Comparison of ENCODE assay signal across 24 mouse cellular contexts in genomic region chr5:25475789-25476188, GRCm38 (mm10). TPM values are rescaled to one million over a fixed set of nuclear protein-coding genes. Genes with fewer than 3 reads are reported as not detected.
A peak's percentile ranks its signal among the peaks of the same experiment; 100 is the strongest.
DNase-seq lines count a peak whose midpoint lies in the region; ATAC-seq and TF ChIP-seq lines count a peak whose summit lies in the region.
"Had no signal": no experiment of that assay in that cellular context is flagged by ENCODE, and none has a peak within 500 bp of the region (broad histone marks: within the 10 kb centered on the region; RNA-seq: fewer than 3 reads in every experiment).

No protein-coding gene starts in this region.

- ATAC-seq in liver, embryonic 12.5 days: 0 out of 2 replicates have a peak, but pooled peaks have one; percentile 27
- ATAC-seq in liver, postnatal 0 days: no peak
- peak; percentile 70 for ATAC-seq in megakaryocyte, adult 5-6 weeks (ENCODE audit: poor library complexity, severe bottlenecking)
- no peak for ATAC-seq in CD4-positive, CD25-positive, alpha-beta regulatory T cell, adult 4 months
- ATAC-seq: activated CD4-positive, CD25-positive, alpha-beta regulatory T cell, adult 4 months; forebrain, embryonic 13.5 days; Patski had no signal

- no peaks in the 10 kb centered on the region for H3K27me3 ChIP-seq in liver, embryonic 12.5 days (replicated peaks)
- no peaks in the 10 kb centered on the region for H3K27me3 ChIP-seq in liver, postnatal 0 days (ENCODE audit: insufficient read depth, low read length)
- H3K27me3 ChIP-seq: forebrain, embryonic 13.5 days; heart, embryonic 15.5 days; hindbrain, embryonic 13.5 days; Patski had no signal

- H3K9ac ChIP-seq in liver, embryonic 12.5 days: no peak overlapping the region
- H3K9ac ChIP-seq in liver, postnatal 0 days (replicated peaks): no peak overlapping the region
- H3K9ac ChIP-seq: forebrain, embryonic 13.5 days; heart, embryonic 15.5 days; hindbrain, embryonic 13.5 days had no signal

- H3K27ac ChIP-seq in liver, embryonic 12.5 days: no peak overlapping the region
- H3K27ac ChIP-seq in liver, postnatal 0 days (ENCODE audit: low read depth): no peak overlapping the region
- H3K27ac ChIP-seq: embryonic facial prominence, embryonic 10.5 days; forebrain, embryonic 13.5 days; heart, adult 2 months; heart, embryonic 15.5 days; hindbrain, embryonic 13.5 days had no signal

- WGBS in liver, embryonic 12.5 days (ENCODE audit: insufficient replicate concordance): 52% methylated on average over 2 of the region's 2 CpGs
- 61% methylated on average over 2 of the region's 2 CpGs for WGBS in liver, postnatal 0 days (ENCODE audit: insufficient replicate concordance)

- H3K36me3 ChIP-seq in liver, embryonic 12.5 days: no peaks in the 10 kb centered on the region
- H3K36me3 ChIP-seq in liver, postnatal 0 days (replicated peaks; ENCODE audit: insufficient read depth, low read length): no peaks in the 10 kb centered on the region
- H3K36me3 ChIP-seq: embryonic facial prominence, embryonic 10.5 days; G1E; heart, embryonic 15.5 days; hindbrain, embryonic 13.5 days had no signal

- H3K4me1 ChIP-seq in liver, embryonic 12.5 days: peaks cover 59% of the 10 kb centered on the region
- H3K4me1 ChIP-seq in liver, postnatal 0 days (ENCODE audit: insufficient read depth): no peaks in the 10 kb centered on the region

- H3K4me3 ChIP-seq in liver, embryonic 12.5 days: no peak overlapping the region
- no peak overlapping the region for H3K4me3 ChIP-seq in liver, postnatal 0 days (ENCODE audit: low read depth, low read length)
- H3K4me3 ChIP-seq: embryonic facial prominence, embryonic 10.5 days; forebrain, embryonic 13.5 days; heart, adult 2 months; heart, embryonic 15.5 days; hindbrain, embryonic 13.5 days had no signal

- no peak for TF ChIP-seq EP300 in liver, postnatal 0 days (IDR thresholded peaks at IDR 0.05; ENCODE audit: low read depth)

- H3K4me2 ChIP-seq in liver, embryonic 12.5 days: no peak overlapping the region
- H3K4me2 ChIP-seq in liver, postnatal 0 days (ENCODE audit: low read depth, low read length): no peak overlapping the region
- H3K4me2 ChIP-seq: forebrain, embryonic 13.5 days; heart, embryonic 11.5 days; heart, embryonic 15.5 days; hindbrain, embryonic 13.5 days had no signal

- no peak for DNase-seq in liver, postnatal 0 days
- DNase-seq in NIH3T3 (ENCODE audit: low read depth): peak; percentile 25
- DNase-seq in skeletal muscle tissue, adult 2 months (ENCODE audit: low read depth, low spot score): peak; percentile 10
- no peak for DNase-seq in right cerebral cortex, postnatal 10 days (ENCODE audit: low spot score in 2 of 2)
- DNase-seq: adrenal gland, postnatal 14 days; cerebellum, adult 18-20 months; cerebellum, adult 9-11 months; cerebellum, postnatal 36 days; heart, adult 2 months; heart, postnatal 14 days had no signal

- H3K9me3 ChIP-seq in liver, embryonic 12.5 days (replicated peaks): no peaks in the 10 kb centered on the region
- H3K9me3 ChIP-seq in liver, postnatal 0 days (ENCODE audit: low read length): no peaks in the 10 kb centered on the region
- H3K9me3 ChIP-seq: embryonic facial prominence, embryonic 10.5 days; forebrain, embryonic 13.5 days; G1E; heart, embryonic 15.5 days; hindbrain, embryonic 13.5 days had no signal

- no peak for TF ChIP-seq CTCF in liver, postnatal 0 days (IDR thresholded peaks at IDR 0.05; ENCODE audit: low read depth)

RNA-seq across cellular contexts. Expression of gene Kmt2c, which starts 22.8 kb away (rescaled TPM):
- 11.6 and 11.9 TPM in 2 replicates for polyA plus RNA-seq in liver, embryonic 12.5 days (2016; fragmentation: Nextera tagmentation; extraction: Ambion mirVana)
- polyA plus RNA-seq in liver, postnatal 0 days (2015; fragmentation: Nextera tagmentation; extraction: Ambion mirVana): 3.7 and 4.1 TPM in 2 replicates
- 47.2 and 57.6 TPM in 2 replicates for total RNA-seq in megakaryocyte, adult 5-6 weeks (2015)
- 43.5 and 58.5 TPM in 2 replicates for total RNA-seq in megakaryocyte, adult 5-6 weeks (2017)
- polyA plus RNA-seq in CD4-positive, CD25-positive, alpha-beta regulatory T cell, adult 4 months (2017; shearing (Covaris generic)): 10 to 100 TPM; 37.5 to 38.5 TPM

RNA-seq across cellular contexts. Expression of gene Cct8l1, which starts 40.1 kb away (rescaled TPM):
- polyA plus RNA-seq in liver, embryonic 12.5 days (2016; fragmentation: Nextera tagmentation; extraction: Ambion mirVana): 0.06 TPM in 1 of 2 replicates, not detected in the other
- polyA plus RNA-seq in liver, postnatal 0 days (2015; fragmentation: Nextera tagmentation; extraction: Ambion mirVana): not detected in 2 replicates
- total RNA-seq in megakaryocyte, adult 5-6 weeks (2015): not detected in 2 replicates
- total RNA-seq in megakaryocyte, adult 5-6 weeks (2017): 0.11 TPM in 1 of 2 replicates, not detected in the other
- not detected for polyA plus RNA-seq in CD4-positive, CD25-positive, alpha-beta regulatory T cell, adult 4 months (2017; shearing (Covaris generic))
- total RNA-seq: adrenal gland, postnatal 14 days; gastrocnemius, postnatal 4 days; hematopoietic stem cell, adult 5-6 weeks had no signal
- polyA plus RNA-seq: activated CD4-positive, CD25-positive, alpha-beta regulatory T cell, adult 4 months; embryonic facial prominence, embryonic 14.5 days; forebrain, embryonic 13.5 days; G1E; heart, embryonic 11.5 days; heart, embryonic 15.5 days; Patski had no signal

Comparison
In these comparisons a context has a peak if more than half of its experiments do, and no peak if none do; other contexts are left out.
1. ATAC-seq: peak in liver, embryonic 12.5 days (single experiment) and megakaryocyte, adult 5-6 weeks (single experiment); none in liver, postnatal 0 days (single experiment) and CD4-positive, CD25-positive, alpha-beta regulatory T cell, adult 4 months (single experiment).
2. DNase-seq: peak in NIH3T3 (single experiment) and skeletal muscle tissue, adult 2 months (single experiment); none in liver, postnatal 0 days (single experiment) and right cerebral cortex, postnatal 10 days (0 of 2).